Mouse (Mus musculus) hindbrain, embryonic 10.5 days (tissue): ENCODE results near the gene Olah. TPM values are rescaled to one million over a fixed set of nuclear protein-coding genes. Genes with fewer than 3 reads are reported as not detected.

Experiments
- DNase-seq: peaks from one replicate; pipeline ENCODE4 v3.0.0-alpha.2; 2017; ENCODE audit warnings: low spot score
- H3K27ac ChIP-seq: fragments of 300-500 bp; sonication (generic); 2 replicates; pipeline ENCODE4 v1.5.1; 2016; ENCODE audit warnings: mild to moderate bottlenecking, moderate library complexity
- H3K27me3 ChIP-seq: fragments of 300-500 bp; sonication (generic); 2 replicates; pipeline ENCODE4 v1.6.1; 2016; ENCODE audit warnings: mild to moderate bottlenecking; ENCODE audit not compliant: poor library complexity, insufficient read depth, severe bottlenecking
- H3K36me3 ChIP-seq: fragments of 300-500 bp; sonication (generic); 2 replicates; pipeline ENCODE4 v1.6.1; 2016; ENCODE audit warnings: mild to moderate bottlenecking, moderate library complexity
- H3K4me1 ChIP-seq: fragments of 300-500 bp; sonication (generic); replicated peaks from 2 replicates; pipeline ENCODE4 v1.6.1; 2016; ENCODE audit warnings: mild to moderate bottlenecking
- H3K4me3 ChIP-seq: fragments of 300-500 bp; sonication (generic); 2 replicates; pipeline ENCODE4 v1.5.1; 2016; ENCODE audit warnings: mild to moderate bottlenecking, moderate library complexity
- H3K9me3 ChIP-seq: fragments of 300-500 bp; sonication (generic); 2 replicates; pipeline ENCODE4 v1.6.1; 2016; ENCODE audit warnings: mild to moderate bottlenecking, moderate library complexity
- WGBS: fragments of 180-500 bp; shearing (Covaris S2); methylation state at CpG from one replicate; pipeline ENCODE4 v1.1.7; 2016; 5-methylcytosine and 5-hydroxymethylcytosine counted together
- polyA plus RNA-seq: library from polyadenylated mRNA; unstranded; fragments of >200 nt; fragmentation: Nextera tagmentation; extraction: Ambion mirVana; gene quantifications from 2 replicates; pipeline ENCODE4 v1.2.1, GENCODE M21; 2016

The Olah gene
- polyA plus RNA-seq, 1 experiment from 2014 or later, result not detected

GRCm38 (mm10) chr2:3335611-3336301 is 61.3 kb downstream of the Olah start, which contains the start of gene Acbd7:
Acbd7 (plus strand) TSS chr2:3336168.
- Histone ChIP-seq H3K27ac (no peak within 1 kb of the TSS), H3K36me3 (no peaks in the 10 kb centered on the region), H3K9me3 (no peaks in the 10 kb centered on the region), H3K4me3 (peak within 1 kb of the TSS; percentile 48), H3K27me3 (peaks cover 14% of the 10 kb centered on the region), H3K4me1 (peaks cover 21% of the 10 kb centered on the region)
- 9% methylated on average over 20 of the region's 20 CpGs for WGBS
- peak; percentile 52 for DNase-seq

DNA sequence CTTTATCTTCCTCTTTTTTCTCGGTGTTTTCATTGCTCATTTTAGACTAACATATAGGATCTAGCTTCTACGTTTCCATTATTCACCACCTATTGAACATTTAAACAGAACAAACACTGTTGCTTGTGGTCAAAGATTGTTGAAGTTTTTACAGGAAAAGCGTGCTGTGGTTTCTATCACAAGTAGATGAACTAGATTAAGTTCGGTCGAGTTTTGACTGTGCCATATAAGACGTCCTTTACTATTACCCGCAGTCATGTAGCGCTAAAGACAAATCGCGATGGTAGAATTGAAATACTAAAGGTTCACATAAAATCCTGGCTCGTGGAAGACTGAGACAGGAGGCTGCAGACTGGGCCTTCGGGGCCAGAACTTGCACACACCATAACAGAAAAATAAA is 63.2 kb downstream of the Olah start:
- H3K36me3 ChIP-seq, result peaks cover 11% of the 10 kb centered on the region
- DNase-seq, result no peak
- H3K9me3 ChIP-seq, result no peaks in the 10 kb centered on the region
- H3K27ac ChIP-seq, result no peak overlapping the region
- H3K4me3 ChIP-seq, result no peak overlapping the region
- 90% methylated on average over 12 of the region's 12 CpGs for WGBS
- H3K27me3 ChIP-seq, result peaks cover 14% of the 10 kb centered on the region
- peaks cover 21% of the 10 kb centered on the region for H3K4me1 ChIP-seq

GRCm38 (mm10) chr2:3332484-3333242 is 64.3 kb downstream of the Olah start, which contains the start of gene Rpp38:
Rpp38 (minus strand) TSS chr2:3332643.
- Histone ChIP-seq H3K9me3 (no peaks in the 10 kb centered on the region), H3K4me3 (peak within 1 kb of the TSS; percentile 74), H3K27me3 (peaks cover 14% of the 10 kb centered on the region), H3K27ac (peak within 1 kb of the TSS; percentile 91), H3K4me1 (peaks cover 21% of the 10 kb centered on the region), H3K36me3 (peaks cover 22% of the 10 kb centered on the region)
- DNase-seq, result peak; percentile 98
- under 1% methylated on average over 45 of the region's 45 CpGs for WGBS

GRCm38 (mm10) chr2:3332056-3332455 is 65.0 kb downstream of the Olah start:
- peak overlapping the region; percentile 91 for H3K27ac ChIP-seq
- DNase-seq, result no peak
- 3% methylated on average over 21 of the region's 21 CpGs for WGBS

DNA sequence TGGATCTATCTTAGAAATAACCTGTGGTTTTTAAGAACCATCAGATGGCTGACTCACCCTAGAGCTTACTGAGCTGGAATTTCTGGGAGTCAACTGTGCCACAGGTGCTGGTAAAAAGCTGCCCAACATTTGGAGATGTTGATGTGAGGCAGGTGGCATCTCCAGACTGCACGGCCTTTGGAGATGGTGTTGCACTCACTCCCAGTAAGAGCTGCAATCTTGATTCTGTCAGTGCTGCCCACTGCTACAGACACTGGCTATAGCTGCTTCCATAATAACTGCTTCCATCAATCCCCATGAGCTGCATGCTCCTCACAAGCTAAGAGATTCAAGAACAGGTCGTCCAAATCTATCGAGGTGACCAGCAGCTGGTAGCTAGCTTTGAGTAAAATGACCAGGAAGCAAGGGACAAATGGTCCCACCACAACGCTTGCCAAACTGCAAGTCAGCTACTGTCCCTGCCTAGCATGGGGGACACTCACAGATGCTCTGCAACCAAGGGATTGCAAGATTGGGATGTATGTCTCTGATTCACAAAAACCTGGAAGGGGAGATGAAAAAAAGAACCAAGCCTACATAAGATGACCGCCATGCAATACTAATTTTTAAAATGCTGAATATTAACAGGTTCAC is 65.8 kb downstream of the Olah start:
- WGBS, result 85% methylated on average over 5 of the region's 5 CpGs
- H3K4me3 ChIP-seq, result peak overlapping the region; percentile 74

More at GRCm38 (mm10) chr2:3332056-3332455, 65.0 kb downstream of the Olah start:
- H3K27me3 ChIP-seq, result peaks cover 14% of the 10 kb centered on the region
- peaks cover 21% of the 10 kb centered on the region for H3K4me1 ChIP-seq
- H3K4me3 ChIP-seq, result peak overlapping the region; percentile 74
- H3K9me3 ChIP-seq, result no peaks in the 10 kb centered on the region
- H3K36me3 ChIP-seq, result peaks cover 25% of the 10 kb centered on the region

DNA sequence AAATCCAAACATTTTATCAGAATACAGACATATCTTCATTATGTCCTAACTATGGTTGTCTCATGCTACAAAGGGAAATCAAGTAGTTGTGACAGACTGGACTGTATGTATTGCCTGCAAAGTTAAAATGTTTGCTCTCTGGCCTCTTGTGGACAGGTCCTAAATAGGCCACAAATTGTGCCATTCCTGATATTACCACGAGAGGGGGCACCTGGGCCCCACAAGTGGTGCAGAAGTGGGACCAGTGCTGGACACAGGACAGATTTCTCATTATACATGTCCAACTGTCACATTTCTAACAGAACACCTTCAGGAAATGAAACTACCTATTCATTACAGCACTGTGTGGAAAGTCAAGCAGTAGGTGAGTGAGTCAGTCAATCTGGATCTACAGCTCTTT is 69.7 kb downstream of the Olah start:
- 47% methylated on average over 1 of the region's 1 CpGs for WGBS
- H3K27me3 ChIP-seq, result no peaks in the 10 kb centered on the region

More for the DNA sequence above, 65.8 kb downstream of the Olah start:
- Histone ChIP-seq H3K9me3 (no peaks in the 10 kb centered on the region), H3K27ac (0 out of 2 replicates have a peak overlapping the region, but pooled peaks have one; percentile 91), H3K36me3 (peaks cover 33% of the 10 kb centered on the region), H3K4me1 (peaks cover 21% of the 10 kb centered on the region), H3K27me3 (peaks cover 7% of the 10 kb centered on the region)
- no peak for DNase-seq

GRCm38 (mm10) chr2:3326547-3326946 is 70.5 kb downstream of the Olah start:
- H3K27ac ChIP-seq, result no peak overlapping the region
- peaks cover 76% of the 10 kb centered on the region for H3K36me3 ChIP-seq
- H3K27me3 ChIP-seq, result no peaks in the 10 kb centered on the region
- no peak for DNase-seq
- peaks cover 8% of the 10 kb centered on the region for H3K4me1 ChIP-seq
- H3K4me3 ChIP-seq, result no peak overlapping the region
- H3K9me3 ChIP-seq, result no peaks in the 10 kb centered on the region
- WGBS, result 96% methylated on average over 1 of the region's 1 CpGs

More for the DNA sequence above, 69.7 kb downstream of the Olah start:
- DNase-seq, result peak; percentile 40
- Histone ChIP-seq H3K4me1 (peaks cover 12% of the 10 kb centered on the region), H3K36me3 (peaks cover 69% of the 10 kb centered on the region), H3K27ac (no peak overlapping the region), H3K9me3 (no peaks in the 10 kb centered on the region), H3K4me3 (no peak overlapping the region)

DNA sequence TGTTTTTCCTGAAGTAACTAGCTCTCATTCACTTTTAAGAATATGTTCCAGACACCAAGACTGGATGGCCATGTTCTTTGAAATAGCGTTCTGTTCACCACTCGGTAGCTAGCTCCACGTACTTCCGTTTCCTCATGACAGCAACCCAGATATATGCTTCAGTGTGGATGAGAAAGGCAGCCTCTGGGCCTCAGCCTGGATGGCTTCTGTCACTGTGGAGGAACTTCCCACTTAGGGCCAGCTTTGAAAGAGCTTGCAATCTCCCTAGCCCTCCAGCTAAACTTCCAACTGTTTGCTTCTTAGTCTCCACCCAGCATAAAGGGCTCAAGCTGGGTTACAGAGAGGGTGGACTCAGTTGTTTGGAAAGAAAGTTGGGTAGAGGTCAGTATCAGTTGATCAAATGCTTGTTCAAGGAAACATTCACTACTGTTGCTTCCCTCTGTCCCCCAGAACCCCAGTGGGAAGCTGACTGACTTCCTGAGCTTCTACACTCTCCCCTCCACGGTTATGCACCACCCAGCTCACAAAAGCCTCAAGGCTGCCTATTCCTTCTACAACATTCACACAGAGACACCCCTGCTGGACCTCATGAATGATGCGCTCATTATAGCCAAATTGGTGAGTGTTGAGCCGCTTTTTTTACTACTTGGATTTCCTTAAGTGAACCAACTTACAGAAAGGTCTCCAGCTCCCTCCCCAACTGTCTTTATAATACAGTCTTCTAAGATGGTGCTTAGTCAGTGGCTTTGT is 72.5 kb downstream of the Olah start:
- Histone ChIP-seq H3K4me1 (no peaks in the 10 kb centered on the region), H3K36me3 (peaks cover 88% of the 10 kb centered on the region), H3K27ac (no peak overlapping the region), H3K9me3 (no peaks in the 10 kb centered on the region), H3K4me3 (no peak overlapping the region), H3K27me3 (no peaks in the 10 kb centered on the region)
- no peak for DNase-seq
- 95% methylated on average over 7 of the region's 7 CpGs for WGBS

DNA sequence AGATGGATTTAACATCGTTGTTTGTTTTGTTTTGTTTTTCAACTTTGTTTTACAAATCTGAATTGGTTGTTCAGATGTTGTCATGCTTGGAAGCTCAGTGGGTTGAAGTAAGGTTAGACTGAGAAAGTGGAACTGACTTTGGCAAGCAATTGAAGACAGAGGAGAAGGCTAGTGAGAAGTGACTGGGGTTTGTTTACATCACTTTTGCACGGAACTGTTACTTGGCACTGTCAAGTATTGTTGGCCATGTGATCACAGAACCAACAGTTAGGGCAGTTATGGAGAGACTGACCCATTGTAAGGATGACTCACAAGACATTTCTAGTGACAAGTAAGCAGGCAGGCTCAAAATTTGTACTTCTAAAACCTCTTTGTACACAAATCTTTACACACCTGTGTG is 73.9 kb downstream of the Olah start:
- H3K4me1 ChIP-seq, result no peaks in the 10 kb centered on the region
- no peak overlapping the region for H3K4me3 ChIP-seq
- peaks cover 88% of the 10 kb centered on the region for H3K36me3 ChIP-seq
- H3K27ac ChIP-seq, result no peak overlapping the region
- no peak for DNase-seq
- no peaks in the 10 kb centered on the region for H3K9me3 ChIP-seq
- no peaks in the 10 kb centered on the region for H3K27me3 ChIP-seq
- 88% methylated on average over 2 of the region's 2 CpGs for WGBS

- Histone ChIP-seq H3K4me3 (no peak overlapping the region), H3K36me3 (peaks cover 35% of the 10 kb centered on the region), H3K9me3 (no peaks in the 10 kb centered on the region), H3K27me3 (no peaks in the 10 kb centered on the region), H3K4me1 (no peaks in the 10 kb centered on the region), H3K27ac (no peak overlapping the region)
- 94% methylated on average over 3 of the region's 3 CpGs for WGBS
- DNase-seq, result no peak
These were observed 91.5 kb downstream of the Olah start for GRCm38 (mm10) chr2:3305426-3306025.

DNA sequence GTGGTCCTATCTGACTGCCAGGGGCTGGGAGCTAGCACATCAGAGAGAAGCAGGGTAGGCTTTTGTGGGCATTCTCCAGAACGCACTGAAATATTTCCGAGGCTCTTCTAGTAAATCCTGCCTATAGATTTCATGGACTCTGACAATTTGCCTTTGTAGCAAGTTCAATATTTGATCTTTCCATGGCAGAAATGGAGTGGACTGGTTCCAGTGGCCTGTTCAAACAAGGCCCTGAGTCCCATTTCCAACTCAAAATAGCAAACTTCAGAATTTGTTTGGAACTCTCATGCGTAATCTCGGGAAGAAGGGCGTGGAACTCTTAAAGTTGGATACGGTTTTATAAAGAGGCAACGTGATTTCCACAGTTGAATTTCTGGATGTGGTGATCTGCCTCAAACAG is 101.2 kb downstream of the Olah start:
- H3K27ac ChIP-seq, result no peak overlapping the region
- no peaks in the 10 kb centered on the region for H3K27me3 ChIP-seq
- DNase-seq, result no peak
- no peaks in the 10 kb centered on the region for H3K36me3 ChIP-seq
- no peaks in the 10 kb centered on the region for H3K9me3 ChIP-seq
- WGBS, result 94% methylated on average over 7 of the region's 7 CpGs
- no peak overlapping the region for H3K4me3 ChIP-seq
- no peaks in the 10 kb centered on the region for H3K4me1 ChIP-seq

DNA sequence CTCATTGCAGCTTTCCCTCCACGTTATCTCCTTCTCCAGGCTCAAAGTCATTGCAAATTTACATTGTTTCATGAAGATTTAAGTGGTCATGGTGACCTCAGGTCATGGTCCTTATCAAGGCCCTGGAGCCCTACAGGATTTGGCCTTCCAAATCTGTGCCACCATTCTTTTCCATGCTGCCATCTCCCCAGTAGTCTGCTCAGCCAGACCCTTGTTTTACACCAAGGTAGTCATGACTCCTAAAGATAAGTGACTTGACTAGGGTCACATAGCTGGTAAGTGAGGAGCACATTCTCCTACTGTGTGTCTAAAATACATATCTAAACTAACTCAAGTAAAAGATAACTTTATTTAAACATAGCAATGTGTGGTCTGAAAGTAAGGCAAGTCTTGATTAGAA is 104.8 kb downstream of the Olah start:
- H3K27ac ChIP-seq, result no peak overlapping the region
- H3K27me3 ChIP-seq, result no peaks in the 10 kb centered on the region
- 89% methylated on average over 1 of the region's 1 CpGs for WGBS
- H3K4me3 ChIP-seq, result no peak overlapping the region
- H3K36me3 ChIP-seq, result no peaks in the 10 kb centered on the region
- no peak for DNase-seq
- H3K4me1 ChIP-seq, result no peaks in the 10 kb centered on the region
- H3K9me3 ChIP-seq, result no peaks in the 10 kb centered on the region
